Comparison of ENCODE assay signal across 15 mouse cellular contexts in genomic region chr9:116342446-116343085, GRCm38 (mm10).
DNase-seq lines count a peak whose midpoint lies in the region; ATAC-seq and TF ChIP-seq lines count a peak whose summit lies in the region.
"Had no signal": no experiment of that assay in that cellular context is flagged by ENCODE, and none has a peak within 500 bp of the region (broad histone marks: within the 10 kb centered on the region; RNA-seq: fewer than 3 reads in every experiment).

No protein-coding gene starts in this region.

- no peaks in the 10 kb centered on the region for H3K27me3 ChIP-seq in Patski
- H3K27me3 ChIP-seq: forebrain, embryonic 15.5 days; kidney, embryonic 15.5 days had no signal

- TF ChIP-seq CTCF in Patski (IDR thresholded peaks at IDR 0.05) = no peak

- CTCF ChIA-PET in Patski (lab: Charles Lee) = interaction anchor here (0.9 to 1.4 kb wide), 2 partner anchors 10 to 29 kb away, joined by 3 read pairs; no protein-coding TSS in a partner anchor

- POLR2A ChIA-PET in Patski (lab: Charles Lee) = interaction anchor here (0.6 to 0.7 kb wide), 2 partner anchors 123 to 1561 kb away, joined by 3 read pairs; partner anchors contain the start of gene Cmtm7

- DNase-seq in gastrocnemius, adult 18-20 months (ENCODE audit: low spot score) = peak; percentile 20
- DNase-seq in gastrocnemius, postnatal 10 days = no peak
- peak; percentile 37 for DNase-seq in kidney, adult 9 months
- no peak for DNase-seq in kidney, adult 11 months
- peak; percentile 15 for DNase-seq in lung, postnatal 36 days
- DNase-seq in lung, postnatal 4 days = no peak
- DNase-seq in Patski (ENCODE audit: low read depth, low spot score) = peak; percentile 28
- DNase-seq in adrenal gland, postnatal 10 days = no peak
- DNase-seq: adrenal gland, adult 8-10 months; left cerebral cortex, postnatal 4 days; midbrain, embryonic 14.5 days; right cerebral cortex, postnatal 4 days had no signal

- in situ Hi-C loops in Patski (cut with MboI; ENCODE audit: low pct_unique_long_range_greater_than_20kb) = no loop called here

- no peak for ATAC-seq in Patski
- ATAC-seq: forebrain, embryonic 15.5 days; hindbrain, postnatal 0 days had no signal

Comparison
In these comparisons a context has a peak if more than half of its experiments do, and no peak if none do; other contexts are left out.
1. DNase-seq: peak in gastrocnemius, adult 18-20 months (single experiment), kidney, adult 9 months (single experiment), lung, postnatal 36 days (single experiment) and Patski (single experiment); none in gastrocnemius, postnatal 10 days (single experiment), kidney, adult 11 months (single experiment), lung, postnatal 4 days (0 of 2) and adrenal gland, postnatal 10 days (single experiment).